Mouse (Mus musculus): ENCODE measurements around the gene Vmn1r85. TPM values are rescaled to one million over a fixed set of nuclear protein-coding genes. Genes with fewer than 3 reads are reported as not detected.

The Vmn1r85 gene
- polyA plus RNA-seq, 1 experiment = not detected

DNA sequence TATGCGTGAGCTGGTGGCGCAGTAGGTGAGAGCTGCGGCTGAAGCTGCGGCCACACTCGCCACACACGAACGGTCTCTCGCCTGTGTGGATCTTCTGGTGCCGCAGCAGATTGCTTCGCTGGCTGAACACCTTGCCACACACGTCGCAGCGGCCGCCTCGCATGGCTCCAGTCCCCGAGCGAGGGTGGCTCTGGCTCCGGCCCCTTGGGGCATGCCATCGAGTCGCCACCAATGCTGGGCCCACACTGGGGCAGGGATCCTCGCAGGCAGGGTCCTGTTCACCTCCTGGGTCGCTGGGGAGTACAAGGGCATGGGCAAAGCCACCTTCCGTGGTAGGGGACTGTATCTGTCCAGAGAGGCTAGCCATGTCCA lies 50.7 kb downstream of the Vmn1r85 start:
- Histone ChIP-seq H3K36me3 (ENCODE audit: control insufficient read depth, insufficient read depth, low read length) (no peaks in the 10 kb centered on the region), H3K27ac (ENCODE audit: insufficient read depth, low read depth, low read length) (no peak overlapping the region), H3K27me3 (ENCODE audit: control insufficient read depth, insufficient read depth, low read length) (peaks cover 20% of the 10 kb centered on the region), H3K4me3 (ENCODE audit: low read depth, low read length) (peak overlapping the region; percentile 55), H3K4me1 (ENCODE audit: control insufficient read depth, insufficient read depth, insufficient read length, low read length) (peaks cover 12% of the 10 kb centered on the region)
- WGBS = 6% methylated on average over 23 of the region's 23 CpGs
- TF ChIP-seq POLR2A (IDR thresholded peaks at IDR 0.05; ENCODE audit: low read depth, low read length) (no peak), CTCF (IDR thresholded peaks at IDR 0.05; ENCODE audit: extremely low read depth, insufficient read length, insufficient replicate concordance, low read depth, low read length) (no peak)

DNA sequence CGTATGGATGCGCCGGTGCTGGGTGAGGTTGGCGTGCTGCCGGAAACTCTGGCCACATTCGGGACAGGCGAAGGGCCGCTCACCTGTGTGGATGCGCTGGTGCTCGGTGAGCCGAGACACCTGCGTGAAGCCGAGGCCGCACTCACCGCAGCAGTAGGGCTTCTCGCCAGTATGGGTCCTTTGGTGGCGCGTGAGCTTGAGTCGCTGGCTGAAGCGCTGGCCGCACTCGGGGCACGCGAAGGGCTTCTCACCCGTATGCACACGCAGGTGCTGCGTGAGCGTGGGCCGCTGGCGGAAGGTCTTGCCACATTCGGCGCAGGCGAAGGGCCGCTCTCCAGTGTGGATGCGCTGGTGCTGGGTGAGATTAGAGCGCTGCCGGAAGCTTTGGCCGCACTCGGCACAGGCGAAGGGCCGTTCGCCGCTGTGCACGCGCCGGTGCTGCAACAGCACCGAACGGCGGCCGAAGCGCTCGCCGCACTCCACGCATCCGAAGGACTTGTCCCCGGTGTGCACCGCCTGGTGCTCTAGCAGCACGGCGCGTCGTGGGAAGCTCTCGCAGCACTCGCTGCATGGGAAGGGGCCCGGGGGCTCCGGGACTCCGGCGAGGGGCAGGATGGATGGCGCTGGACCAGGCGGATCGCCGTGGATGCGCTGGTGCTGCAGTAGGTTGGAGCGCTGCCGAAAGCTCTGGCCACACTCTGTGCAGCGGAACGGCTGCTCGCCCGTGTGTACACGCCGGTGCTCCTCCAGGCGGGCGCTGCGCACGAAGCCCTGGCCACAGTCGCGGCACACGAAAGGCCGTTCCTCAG lies 51.3 kb downstream of the Vmn1r85 start:
- TF ChIP-seq POLR2A (IDR thresholded peaks at IDR 0.05; ENCODE audit: low read depth, low read length) = no peak
- H3K36me3 ChIP-seq (ENCODE audit: control insufficient read depth, insufficient read depth, low read length) = no peaks in the 10 kb centered on the region
- H3K27me3 ChIP-seq (ENCODE audit: control insufficient read depth, insufficient read depth, low read length) = peaks cover 20% of the 10 kb centered on the region
- WGBS = 9% methylated on average over 88 of the region's 88 CpGs
- peak overlapping the region; percentile 55 for H3K4me3 ChIP-seq (ENCODE audit: low read depth, low read length)
- no peak overlapping the region for H3K27ac ChIP-seq (ENCODE audit: insufficient read depth, low read depth, low read length)
- peaks cover 16% of the 10 kb centered on the region for H3K4me1 ChIP-seq (ENCODE audit: control insufficient read depth, insufficient read depth, insufficient read length, low read length)

DNA sequence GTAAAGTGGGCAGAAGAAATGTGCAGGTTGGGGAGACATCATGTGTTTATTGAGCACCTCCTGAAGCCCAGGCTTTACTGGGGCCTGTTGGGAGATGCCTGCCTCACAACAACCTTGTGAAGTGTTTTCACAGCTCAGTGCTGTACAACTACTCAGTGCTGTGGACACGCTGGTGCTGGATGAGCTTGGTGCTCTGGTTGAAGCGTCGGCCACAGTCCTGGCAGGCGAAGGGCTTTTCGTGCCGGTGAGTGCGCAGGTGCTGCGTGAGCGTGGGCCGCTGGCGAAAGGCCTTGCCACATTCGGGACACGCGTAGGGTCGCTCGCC lies 51.9 kb downstream of the Vmn1r85 start:
- peaks cover 20% of the 10 kb centered on the region for H3K27me3 ChIP-seq (ENCODE audit: control insufficient read depth, insufficient read depth, low read length)
- peak overlapping the region; percentile 55; the same call in 1 of the 2 replicates for H3K4me3 ChIP-seq (ENCODE audit: low read depth, low read length)
- H3K4me1 ChIP-seq (ENCODE audit: control insufficient read depth, insufficient read depth, insufficient read length, low read length) = peaks cover 16% of the 10 kb centered on the region
- no peaks in the 10 kb centered on the region for H3K36me3 ChIP-seq (ENCODE audit: control insufficient read depth, insufficient read depth, low read length)
- H3K27ac ChIP-seq (ENCODE audit: insufficient read depth, low read depth, low read length) = no peak overlapping the region
- TF ChIP-seq CTCF (IDR thresholded peaks at IDR 0.05; ENCODE audit: extremely low read depth, insufficient read length, insufficient replicate concordance, low read depth, low read length) (no peak), POLR2A (IDR thresholded peaks at IDR 0.05; ENCODE audit: low read depth, low read length) (no peak)
- 72% methylated on average over 16 of the region's 16 CpGs for WGBS

DNA sequence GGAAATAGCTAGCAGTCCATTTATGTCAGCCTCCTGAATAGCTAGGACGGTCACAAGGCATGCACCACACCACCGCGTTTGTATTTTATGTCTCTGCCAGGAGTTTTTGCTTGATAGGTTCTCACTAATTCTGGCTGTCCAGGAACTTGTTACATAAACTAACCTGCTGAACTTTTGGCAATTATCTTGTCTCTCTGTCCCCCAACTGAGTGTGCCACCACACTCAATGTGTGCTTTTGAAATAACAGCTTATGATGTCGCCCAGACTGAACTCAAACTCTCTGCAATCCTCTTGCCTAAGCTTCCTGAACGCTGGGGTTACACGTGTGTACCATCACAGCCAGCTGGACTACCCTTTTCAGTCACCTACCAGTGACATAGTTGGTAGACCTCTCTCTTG lies 52.5 kb downstream of the Vmn1r85 start:
- Histone ChIP-seq H3K36me3 (ENCODE audit: control insufficient read depth, insufficient read depth, low read length) (no peaks in the 10 kb centered on the region), H3K4me3 (ENCODE audit: low read depth, low read length) (no peak overlapping the region), H3K27me3 (ENCODE audit: control insufficient read depth, insufficient read depth, low read length) (peaks cover 20% of the 10 kb centered on the region), H3K27ac (ENCODE audit: insufficient read depth, low read depth, low read length) (no peak overlapping the region), H3K4me1 (ENCODE audit: control insufficient read depth, insufficient read depth, insufficient read length, low read length) (peaks cover 16% of the 10 kb centered on the region)
- TF ChIP-seq POLR2A (IDR thresholded peaks at IDR 0.05; ENCODE audit: low read depth, low read length) (no peak), CTCF (IDR thresholded peaks at IDR 0.05; ENCODE audit: extremely low read depth, insufficient read length, insufficient replicate concordance, low read depth, low read length) (no peak)
- WGBS = 84% methylated on average over 6 of the region's 6 CpGs

DNA sequence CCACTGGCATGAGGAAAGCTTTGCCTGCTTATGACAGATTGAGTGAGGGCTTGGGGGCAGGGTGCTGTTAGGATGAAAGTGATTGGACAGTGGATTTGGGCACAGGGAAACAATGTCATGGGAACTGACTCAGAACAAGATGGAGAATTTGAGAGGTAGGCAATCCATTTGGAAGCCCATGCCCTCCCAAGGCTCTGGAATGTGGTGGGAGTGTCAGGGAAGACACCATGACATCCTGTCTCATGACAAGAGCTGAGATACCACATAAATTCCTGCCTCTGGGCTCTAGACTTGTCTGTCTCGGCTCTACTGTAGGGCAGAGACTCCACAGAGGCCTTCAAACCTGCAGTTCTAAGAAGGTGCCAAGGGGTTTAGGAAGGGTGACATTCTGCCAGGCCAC lies 53.7 kb downstream of the Vmn1r85 start:
- no peak for TF ChIP-seq CTCF (IDR thresholded peaks at IDR 0.05; ENCODE audit: extremely low read depth, insufficient read length, insufficient replicate concordance, low read depth, low read length)
- no peak for TF ChIP-seq POLR2A (IDR thresholded peaks at IDR 0.05; ENCODE audit: low read depth, low read length)

DNA sequence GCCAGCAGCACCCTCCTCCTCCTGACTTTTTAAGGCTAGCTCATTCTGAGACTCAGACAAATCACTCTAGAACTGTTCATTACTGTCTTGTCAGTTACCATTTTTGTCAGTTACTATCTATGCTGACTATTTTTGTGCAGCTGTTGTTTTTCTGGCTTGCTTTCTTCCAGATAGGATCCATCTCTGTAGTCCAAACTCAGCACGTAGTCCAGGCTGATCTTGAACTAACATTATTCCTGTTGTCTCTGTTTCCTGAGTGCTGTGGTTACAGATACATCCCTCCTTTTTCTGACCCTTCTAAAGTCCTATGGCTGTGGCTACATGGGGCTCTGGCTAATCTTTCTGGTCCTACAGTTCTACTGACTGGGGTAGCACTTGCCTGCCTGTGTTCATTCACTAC lies 55.8 kb downstream of the Vmn1r85 start:
- no peak overlapping the region for H3K27ac ChIP-seq (ENCODE audit: insufficient read depth, low read depth, low read length)

More for the DNA sequence above, 53.7 kb downstream of the Vmn1r85 start:
- Histone ChIP-seq H3K4me1 (ENCODE audit: control insufficient read depth, insufficient read depth, insufficient read length, low read length) (peaks cover 17% of the 10 kb centered on the region), H3K27ac (ENCODE audit: insufficient read depth, low read depth, low read length) (no peak overlapping the region), H3K27me3 (ENCODE audit: control insufficient read depth, insufficient read depth, low read length) (peaks cover 20% of the 10 kb centered on the region), H3K36me3 (ENCODE audit: control insufficient read depth, insufficient read depth, low read length) (no peaks in the 10 kb centered on the region), H3K4me3 (ENCODE audit: low read depth, low read length) (no peak overlapping the region)
- 89% methylated on average over 1 of the region's 1 CpGs for WGBS

DNA sequence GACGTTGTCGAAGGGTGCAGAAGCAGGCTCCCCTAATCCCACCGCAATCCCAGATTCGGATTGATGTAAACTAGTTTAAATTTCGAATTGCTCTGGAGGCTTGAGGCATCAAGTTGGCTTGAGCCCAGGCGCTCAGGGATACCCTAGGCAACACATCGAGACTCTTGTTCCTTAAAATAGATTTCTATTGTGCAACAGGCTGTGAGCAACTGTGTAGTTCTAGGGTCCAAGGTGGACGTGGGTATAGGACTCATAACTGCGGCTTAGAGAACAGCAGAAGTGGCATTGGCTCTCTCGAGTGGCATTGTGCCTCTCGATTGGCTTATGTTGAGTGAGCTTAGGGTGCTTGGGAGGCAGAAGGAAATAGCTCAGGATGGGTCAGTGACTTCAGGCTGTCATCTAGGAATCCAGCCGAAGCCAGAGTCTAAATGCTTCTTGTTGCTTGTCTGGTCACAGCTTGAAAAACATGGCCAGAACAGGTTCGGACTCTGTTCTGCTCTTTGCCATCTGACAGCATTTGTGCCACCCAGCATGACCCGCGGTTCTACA lies 56.3 kb downstream of the Vmn1r85 start:
- TF ChIP-seq POLR2A (IDR thresholded peaks at IDR 0.05; ENCODE audit: low read depth, low read length) = no peak
- no peak for TF ChIP-seq CTCF (IDR thresholded peaks at IDR 0.05; ENCODE audit: extremely low read depth, insufficient read length, insufficient replicate concordance, low read depth, low read length)
- H3K4me3 ChIP-seq (ENCODE audit: low read depth, low read length) = peak overlapping the region; percentile 86
- WGBS = 3% methylated on average over 15 of the region's 15 CpGs
- peak overlapping the region; percentile 99 for H3K27ac ChIP-seq (ENCODE audit: insufficient read depth, low read depth, low read length)
- peaks cover 7% of the 10 kb centered on the region for H3K27me3 ChIP-seq (ENCODE audit: control insufficient read depth, insufficient read depth, low read length)
- peaks cover 21% of the 10 kb centered on the region for H3K4me1 ChIP-seq (ENCODE audit: control insufficient read depth, insufficient read depth, insufficient read length, low read length)
- peaks cover 10% of the 10 kb centered on the region; the same call in 1 of the 2 replicates for H3K36me3 ChIP-seq (ENCODE audit: control insufficient read depth, insufficient read depth, low read length)

More for the DNA sequence above, 55.8 kb downstream of the Vmn1r85 start:
- Histone ChIP-seq H3K4me1 (ENCODE audit: control insufficient read depth, insufficient read depth, insufficient read length, low read length) (peaks cover 23% of the 10 kb centered on the region), H3K36me3 (ENCODE audit: control insufficient read depth, insufficient read depth, low read length) (peaks cover 10% of the 10 kb centered on the region; the same call in 1 of the 2 replicates), H3K4me3 (ENCODE audit: low read depth, low read length) (peak overlapping the region; percentile 86; the same call in 1 of the 2 replicates), H3K27me3 (ENCODE audit: control insufficient read depth, insufficient read depth, low read length) (peaks cover 12% of the 10 kb centered on the region)
- WGBS = 76% methylated on average over 1 of the region's 1 CpGs
- TF ChIP-seq POLR2A (IDR thresholded peaks at IDR 0.05; ENCODE audit: low read depth, low read length) = no peak
- TF ChIP-seq CTCF (IDR thresholded peaks at IDR 0.05; ENCODE audit: extremely low read depth, insufficient read length, insufficient replicate concordance, low read depth, low read length) = no peak

All from small intestine, adult 2 months (tissue).